Mouse (Mus musculus) stomach, embryonic 15.5 days (tissue): ENCODE measurements around the gene Anks6. TPM values are rescaled to one million over a fixed set of nuclear protein-coding genes. Genes with fewer than 3 reads are reported as not detected.
A peak's percentile ranks its signal among the peaks of the same experiment; 100 is the strongest.

Experiments used
- ATAC-seq: fragments of 200-750 bp; cut with Nextera tagmentation; 2 replicates; pipeline ENCODE4 v1.8.0; 2017; ENCODE audit warnings: low read depth, moderate number of reproducible peaks, moderate TSS enrichment; ENCODE audit not compliant: insufficient read depth, low FRiP score
- H3K27ac ChIP-seq: fragments of 300-500 bp; sonication (generic); 2 replicates; pipeline ENCODE4 v1.5.1; 2015; ENCODE audit warnings: mild to moderate bottlenecking, inconsistent platforms
- H3K27me3 ChIP-seq: fragments of 300-500 bp; sonication (generic); replicated peaks from 2 replicates; pipeline ENCODE4 v1.6.1; 2015; ENCODE audit warnings: inconsistent platforms
- H3K36me3 ChIP-seq: fragments of 300-500 bp; sonication (generic); 2 replicates; pipeline ENCODE4 v1.6.1; 2015; ENCODE audit warnings: inconsistent platforms
- H3K4me1 ChIP-seq: fragments of 300-500 bp; sonication (generic); 2 replicates; pipeline ENCODE4 v1.6.1; 2015; ENCODE audit warnings: inconsistent platforms
- H3K4me2 ChIP-seq: fragments of 300-500 bp; sonication (generic); 2 replicates; pipeline ENCODE4 v1.6.1; 2015; ENCODE audit warnings: mild to moderate bottlenecking, inconsistent platforms
- H3K4me3 ChIP-seq: fragments of 300-500 bp; sonication (generic); replicated peaks from 2 replicates; pipeline ENCODE4 v1.5.1; 2015; ENCODE audit warnings: inconsistent platforms
- H3K9ac ChIP-seq: fragments of 300-500 bp; sonication (generic); 2 replicates; pipeline ENCODE4 v1.6.1; 2015; ENCODE audit warnings: inconsistent platforms
- H3K9me3 ChIP-seq: fragments of 300-500 bp; sonication (generic); 2 replicates; pipeline ENCODE4 v1.6.1; 2016; ENCODE audit warnings: inconsistent platforms
- WGBS: fragments of 180-500 bp; shearing (Covaris S2); methylation state at CpG from one replicate; pipeline ENCODE4 v1.1.7; 2015; 5-methylcytosine and 5-hydroxymethylcytosine counted together
- polyA plus RNA-seq: library from polyadenylated mRNA; unstranded; fragments of >200 nt; fragmentation: Nextera tagmentation; extraction: Ambion mirVana; gene quantifications from 2 replicates; pipeline ENCODE4 v1.2.1, GENCODE M21; 2015

Anks6 gene
- polyA plus RNA-seq, 1 experiment from 2014 or later, result 4.5 TPM

DNA sequence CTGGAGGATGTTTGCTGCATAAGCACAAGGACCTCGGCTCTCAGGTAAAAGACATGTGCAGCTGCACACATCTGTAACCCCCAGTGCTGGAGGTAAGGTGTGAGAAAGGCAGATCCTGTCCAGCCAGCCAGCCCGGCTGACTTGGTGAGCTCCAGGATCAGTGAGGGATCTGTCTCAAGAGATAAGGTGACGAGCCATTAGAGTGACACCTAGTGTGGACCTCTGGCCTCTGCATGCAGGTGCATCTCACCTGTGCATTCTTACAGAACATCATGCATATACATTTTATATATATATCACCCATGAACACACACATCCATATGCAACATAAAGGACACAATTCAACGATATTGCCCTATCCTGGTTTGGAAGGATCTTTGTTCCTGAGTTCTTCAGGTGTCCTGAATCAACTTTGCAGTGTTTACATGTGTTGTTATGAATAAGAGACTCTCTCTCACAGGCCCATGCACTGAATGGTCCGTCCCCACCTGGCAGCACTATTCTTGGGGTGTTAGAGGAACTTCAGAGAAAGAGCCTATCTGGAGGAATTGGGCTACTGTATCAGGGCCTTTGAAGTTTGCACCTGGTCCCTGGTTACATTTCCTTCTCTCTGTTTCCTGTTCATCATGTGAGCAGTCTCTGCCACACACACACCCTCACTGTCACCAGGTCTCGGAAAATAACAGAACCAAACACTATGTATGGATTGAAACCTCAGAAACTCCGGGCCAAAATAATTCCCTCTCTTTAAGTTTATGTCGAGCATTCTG lies 56.4 kb downstream of the Anks6 start:
- no peak overlapping the region for H3K4me3 ChIP-seq
- H3K4me2 ChIP-seq, result no peak overlapping the region
- no peak overlapping the region for H3K9ac ChIP-seq
- H3K9me3 ChIP-seq, result no peaks in the 10 kb centered on the region
- no peak overlapping the region for H3K27ac ChIP-seq
- H3K4me1 ChIP-seq, result no peaks in the 10 kb centered on the region
- H3K36me3 ChIP-seq, result no peaks in the 10 kb centered on the region
- WGBS, result 58% methylated on average over 8 of the region's 8 CpGs
- H3K27me3 ChIP-seq, result no peaks in the 10 kb centered on the region
- no peak for ATAC-seq

GRCm38 (mm10) chr4:46997969-46998368 lies 59.3 kb downstream of the Anks6 start:
- H3K9ac ChIP-seq, result no peak overlapping the region
- no peaks in the 10 kb centered on the region for H3K9me3 ChIP-seq
- ATAC-seq, result no peak
- 72% methylated on average over 2 of the region's 2 CpGs for WGBS
- no peak overlapping the region for H3K27ac ChIP-seq
- H3K27me3 ChIP-seq, result peaks cover 16% of the 10 kb centered on the region
- no peaks in the 10 kb centered on the region for H3K36me3 ChIP-seq
- no peak overlapping the region for H3K4me3 ChIP-seq
- H3K4me2 ChIP-seq, result no peak overlapping the region
- H3K4me1 ChIP-seq, result no peaks in the 10 kb centered on the region

- no peak for ATAC-seq
- Histone ChIP-seq H3K9me3 (no peaks in the 10 kb centered on the region), H3K36me3 (no peaks in the 10 kb centered on the region), H3K4me2 (no peak overlapping the region), H3K9ac (no peak overlapping the region), H3K27ac (no peak overlapping the region), H3K4me3 (no peak overlapping the region), H3K27me3 (peaks cover 59% of the 10 kb centered on the region), H3K4me1 (peaks cover 10% of the 10 kb centered on the region; the same call in 1 of the 2 replicates)
- 4% methylated on average over 8 of the region's 8 CpGs for WGBS
These were observed 64.3 kb downstream of the Anks6 start for GRCm38 (mm10) chr4:46992827-46993473.

DNA sequence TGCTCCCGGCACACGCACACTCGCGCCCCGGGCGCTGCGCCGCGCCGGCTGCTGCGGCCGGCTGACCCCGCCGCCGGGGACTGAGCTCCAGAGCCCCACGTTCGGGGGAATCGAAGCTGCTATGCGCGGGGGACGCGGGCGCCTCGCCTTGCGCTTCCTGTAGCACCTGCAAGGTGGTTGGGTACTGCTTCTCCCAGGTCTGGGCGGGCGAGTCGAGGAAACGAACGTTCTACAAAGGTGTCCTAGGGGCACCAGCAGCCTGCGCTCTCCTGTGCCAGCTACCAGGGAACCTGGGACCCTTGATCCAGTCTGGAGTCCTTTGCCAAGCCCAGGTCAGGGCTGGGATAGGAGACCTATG lies 65.3 kb downstream of the Anks6 start:
- Histone ChIP-seq H3K4me2 (peak overlapping the region; percentile 88), H3K4me3 (peak overlapping the region; percentile 46), H3K9ac (no peak overlapping the region), H3K4me1 (peaks cover 10% of the 10 kb centered on the region; the same call in 1 of the 2 replicates), H3K27me3 (peaks cover 63% of the 10 kb centered on the region), H3K9me3 (no peaks in the 10 kb centered on the region), H3K36me3 (no peaks in the 10 kb centered on the region), H3K27ac (no peak overlapping the region)
- WGBS, result under 1% methylated on average over 31 of the region's 31 CpGs
- no peak for ATAC-seq

DNA sequence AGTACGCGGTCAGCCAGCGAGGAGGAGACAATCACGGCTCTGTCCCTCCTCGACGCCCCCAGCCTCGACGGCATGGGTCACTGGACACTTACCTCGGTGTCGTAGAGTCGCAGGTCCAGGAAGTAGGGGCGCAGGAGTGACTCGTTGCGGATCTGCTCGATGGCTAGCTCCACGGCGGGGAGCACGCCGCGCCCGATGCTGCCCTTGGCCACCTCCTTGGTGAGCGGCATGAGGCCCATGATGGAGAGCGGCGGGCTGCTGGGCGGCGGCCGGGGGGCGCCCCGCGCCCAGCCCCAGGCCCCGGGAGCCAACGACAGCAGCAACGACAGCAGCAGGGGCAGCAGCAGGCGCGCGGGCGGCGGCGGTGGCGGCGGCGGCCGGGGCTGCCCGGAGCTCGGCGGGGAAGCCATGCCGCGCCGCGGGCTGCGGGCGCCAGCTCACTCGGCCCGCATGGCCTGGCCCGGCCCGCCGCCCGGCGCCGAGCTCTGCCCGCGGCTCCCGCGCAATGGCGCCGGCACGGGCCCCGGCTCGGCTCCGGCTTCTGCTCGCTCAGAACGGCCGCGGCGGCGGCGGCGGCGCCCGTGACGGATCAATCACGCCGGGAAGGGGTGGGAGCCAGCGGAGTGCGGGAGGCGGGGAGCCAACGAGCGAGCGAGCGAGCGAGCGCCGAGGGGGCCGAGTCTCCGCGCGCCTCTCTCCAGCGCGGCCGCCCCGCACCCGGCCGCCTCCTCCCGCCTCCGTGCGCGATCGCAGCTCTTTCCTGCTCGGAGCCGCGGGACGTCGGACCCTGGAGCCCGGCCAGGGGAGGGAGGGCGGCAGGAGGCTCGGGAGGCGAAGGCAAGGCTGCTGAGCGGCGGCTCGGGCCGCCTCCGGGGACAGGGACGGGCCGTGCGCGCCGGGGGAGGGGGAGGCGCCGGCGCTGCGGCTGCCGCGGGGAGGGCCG lies 65.9 kb downstream of the Anks6 start, which contains the start of gene Gabbr2:
Gene Gabbr2, minus strand, starts transcription at position 858 of the 943 bp plus-strand sequence.
- Histone ChIP-seq H3K4me2 (peak within 1 kb of the TSS; percentile 88), H3K36me3 (no peaks in the 10 kb centered on the region), H3K27ac (no peak within 1 kb of the TSS), H3K27me3 (peaks cover 66% of the 10 kb centered on the region), H3K4me3 (peak within 1 kb of the TSS; percentile 46), H3K9ac (no peak within 1 kb of the TSS), H3K9me3 (no peaks in the 10 kb centered on the region), H3K4me1 (peaks cover 10% of the 10 kb centered on the region; the same call in 1 of the 2 replicates)
- whole genome bisulfite sequencing, result 2% methylated on average over 96 of the region's 134 CpGs
- no peak for ATAC-seq

- peaks cover 66% of the 10 kb centered on the region for H3K27me3 ChIP-seq
These were observed 66.8 kb downstream of the Anks6 start for GRCm38 (mm10) chr4:46990281-46991015.

GRCm38 (mm10) chr4:46989842-46990241 lies 67.4 kb downstream of the Anks6 start:
- no peak overlapping the region for H3K9ac ChIP-seq
- peaks cover 10% of the 10 kb centered on the region; the same call in 1 of the 2 replicates for H3K4me1 ChIP-seq
- H3K4me3 ChIP-seq, result no peak overlapping the region
- H3K4me2 ChIP-seq, result 0 out of 2 replicates have a peak overlapping the region, but pooled peaks have one; percentile 88
- no peaks in the 10 kb centered on the region for H3K36me3 ChIP-seq
- H3K27ac ChIP-seq, result no peak overlapping the region
- WGBS, result 1% methylated on average over 17 of the region's 17 CpGs
- no peak for ATAC-seq
- H3K27me3 ChIP-seq, result peaks cover 66% of the 10 kb centered on the region
- no peaks in the 10 kb centered on the region for H3K9me3 ChIP-seq

More at GRCm38 (mm10) chr4:46990281-46991015, 66.8 kb downstream of the Anks6 start:
- Histone ChIP-seq H3K9ac (no peak overlapping the region), H3K4me3 (peak overlapping the region; percentile 46), H3K4me1 (peaks cover 10% of the 10 kb centered on the region; the same call in 1 of the 2 replicates), H3K27ac (no peak overlapping the region), H3K36me3 (no peaks in the 10 kb centered on the region), H3K9me3 (no peaks in the 10 kb centered on the region), H3K4me2 (peak overlapping the region; percentile 88)
- no peak for ATAC-seq
- WGBS, result 7% methylated on average over 29 of the region's 29 CpGs

DNA sequence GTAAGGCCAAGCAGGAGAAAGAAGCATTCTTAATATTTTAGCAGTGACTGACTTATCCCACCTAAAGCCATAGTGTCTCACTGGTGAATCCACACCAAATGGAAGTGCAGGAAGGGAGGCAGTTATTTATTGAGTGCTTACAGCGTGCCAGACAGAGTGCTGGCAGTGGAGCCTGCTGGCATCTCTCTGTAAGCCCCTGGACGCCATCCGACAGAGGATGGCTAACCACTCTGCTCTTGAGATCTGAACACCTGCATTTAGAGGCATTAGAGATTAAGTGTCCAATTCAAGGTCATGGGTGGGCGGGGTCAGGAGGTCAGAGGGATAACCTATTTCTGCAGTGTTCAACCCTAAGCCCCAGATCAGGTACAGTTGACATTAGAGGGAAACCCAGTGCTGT lies 68.4 kb downstream of the Anks6 start:
- Histone ChIP-seq H3K4me2 (no peak overlapping the region), H3K27me3 (peaks cover 58% of the 10 kb centered on the region), H3K4me3 (no peak overlapping the region), H3K36me3 (no peaks in the 10 kb centered on the region), H3K9me3 (no peaks in the 10 kb centered on the region), H3K27ac (no peak overlapping the region), H3K9ac (no peak overlapping the region), H3K4me1 (peaks cover 10% of the 10 kb centered on the region; the same call in 1 of the 2 replicates)
- ATAC-seq, result no peak
- 63% methylated on average over 4 of the region's 4 CpGs for WGBS

DNA sequence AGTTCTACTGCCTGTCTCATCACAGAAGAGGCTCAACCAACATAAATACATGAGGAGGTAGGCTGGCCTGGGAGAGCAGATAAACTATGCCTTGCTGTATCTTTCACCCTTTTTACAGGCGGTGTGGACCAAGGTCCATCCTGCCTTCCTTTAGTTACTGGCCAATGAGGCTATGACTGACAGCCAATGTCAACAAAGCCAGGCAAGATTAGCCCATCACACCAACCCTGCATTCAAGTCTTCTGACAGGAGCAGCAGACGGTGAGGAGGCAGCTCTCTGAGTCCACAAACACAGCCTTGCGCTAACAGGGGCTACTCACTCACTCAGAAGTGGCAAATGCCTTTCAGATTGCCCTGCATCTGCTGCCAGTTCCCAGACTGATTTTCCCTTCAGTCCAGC lies 69.0 kb downstream of the Anks6 start:
- WGBS, result 47% methylated on average over 3 of the region's 3 CpGs
- H3K27me3 ChIP-seq, result peaks cover 52% of the 10 kb centered on the region
- no peak for ATAC-seq
- H3K9ac ChIP-seq, result no peak overlapping the region
- H3K9me3 ChIP-seq, result no peaks in the 10 kb centered on the region
- H3K4me1 ChIP-seq, result peaks cover 10% of the 10 kb centered on the region; the same call in 1 of the 2 replicates
- H3K36me3 ChIP-seq, result no peaks in the 10 kb centered on the region
- H3K27ac ChIP-seq, result no peak overlapping the region
- H3K4me2 ChIP-seq, result no peak overlapping the region
- no peak overlapping the region for H3K4me3 ChIP-seq

- H3K27ac ChIP-seq, result no peak overlapping the region
- no peak overlapping the region for H3K4me3 ChIP-seq
- no peak overlapping the region for H3K9ac ChIP-seq
- ATAC-seq, result no peak
- H3K27me3 ChIP-seq, result peaks cover 48% of the 10 kb centered on the region
- no peaks in the 10 kb centered on the region for H3K9me3 ChIP-seq
- no peaks in the 10 kb centered on the region for H3K36me3 ChIP-seq
- WGBS, result 84% methylated on average over 6 of the region's 6 CpGs
- peaks cover 10% of the 10 kb centered on the region; the same call in 1 of the 2 replicates for H3K4me1 ChIP-seq
- no peak overlapping the region for H3K4me2 ChIP-seq
These were observed 69.4 kb downstream of the Anks6 start for GRCm38 (mm10) chr4:46987809-46988208.

- Histone ChIP-seq H3K9me3 (no peaks in the 10 kb centered on the region), H3K36me3 (no peaks in the 10 kb centered on the region), H3K9ac (no peak overlapping the region), H3K4me1 (0 out of 2 replicates have a peak, but pooled peaks cover 2% of the 10 kb centered on the region), H3K4me3 (no peak overlapping the region), H3K4me2 (no peak overlapping the region), H3K27me3 (peaks cover 30% of the 10 kb centered on the region), H3K27ac (no peak overlapping the region)
- ATAC-seq, result no peak
These were observed 71.2 kb downstream of the Anks6 start for GRCm38 (mm10) chr4:46986054-46986453.
